Mouse (Mus musculus) thymus, postnatal 0 days (tissue): ENCODE measurements around the gene Ugt1a6b. TPM values are rescaled to one million over a fixed set of nuclear protein-coding genes. Genes with fewer than 3 reads are reported as not detected.
"Not testable (repeated sequence)": the region's sequence is repeated elsewhere in the genome, so short reads cannot be mapped to it uniquely, and the experiment has no call there.

Source experiments
- DNase-seq: peaks from one replicate; pipeline ENCODE4 v3.0.0-alpha.2; 2015; ENCODE audit warnings: low spot score
- polyA plus RNA-seq: library from polyadenylated mRNA; unstranded; fragments of >200 nt; fragmentation: Nextera tagmentation; extraction: Ambion mirVana; gene quantifications from 2 replicates; pipeline ENCODE4 v1.2.1, GENCODE M21; 2015

The Ugt1a6b gene
- polyA plus RNA-seq, 1 experiment from 2014 or later = not detected

DNA sequence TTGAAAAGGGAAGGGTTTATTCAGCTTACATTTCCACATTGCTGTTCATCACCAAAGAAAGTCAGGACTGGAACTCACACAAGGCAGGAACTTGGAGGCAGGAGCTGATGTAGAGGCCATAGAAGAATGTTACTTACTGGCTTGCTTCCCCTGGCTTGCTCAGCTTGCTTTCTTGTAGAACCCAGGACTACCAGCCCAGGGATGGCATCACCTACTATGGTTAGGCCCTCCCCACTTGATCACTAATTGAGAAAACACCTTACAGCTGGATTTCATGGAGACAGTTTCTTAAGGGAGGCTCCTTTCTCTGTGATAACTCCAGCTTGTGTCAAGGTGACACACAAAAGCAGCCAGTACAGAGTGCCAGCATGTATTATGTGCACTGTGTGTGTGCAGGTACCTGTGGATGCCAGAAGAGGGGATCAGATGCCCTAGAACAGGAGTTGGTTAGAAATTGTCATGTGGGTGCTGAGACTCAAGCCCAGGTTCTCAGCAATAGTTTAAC lies 120.0 kb downstream of the Ugt1a6b start:
- not testable (repeated sequence) for DNase-seq

DNA sequence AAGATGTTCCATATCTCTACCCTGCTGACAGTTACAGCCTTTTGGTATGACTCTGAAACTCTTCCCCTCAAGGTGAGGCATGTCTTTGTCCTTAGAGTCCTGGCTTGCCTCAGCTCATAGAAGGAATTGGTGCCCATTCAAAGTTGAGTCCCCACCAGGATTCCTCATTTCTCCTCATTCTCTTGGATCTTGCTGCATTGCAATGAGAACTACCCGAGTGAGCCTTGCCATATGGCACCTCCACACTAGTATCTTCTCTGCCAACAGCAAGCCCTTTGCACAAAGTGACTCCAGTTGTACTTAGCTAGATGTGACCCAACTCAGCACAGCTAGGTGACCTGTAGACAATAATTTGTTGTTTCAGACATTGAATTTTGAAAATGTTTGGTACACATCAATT lies 120.5 kb downstream of the Ugt1a6b start:
- no peak for DNase-seq

DNA sequence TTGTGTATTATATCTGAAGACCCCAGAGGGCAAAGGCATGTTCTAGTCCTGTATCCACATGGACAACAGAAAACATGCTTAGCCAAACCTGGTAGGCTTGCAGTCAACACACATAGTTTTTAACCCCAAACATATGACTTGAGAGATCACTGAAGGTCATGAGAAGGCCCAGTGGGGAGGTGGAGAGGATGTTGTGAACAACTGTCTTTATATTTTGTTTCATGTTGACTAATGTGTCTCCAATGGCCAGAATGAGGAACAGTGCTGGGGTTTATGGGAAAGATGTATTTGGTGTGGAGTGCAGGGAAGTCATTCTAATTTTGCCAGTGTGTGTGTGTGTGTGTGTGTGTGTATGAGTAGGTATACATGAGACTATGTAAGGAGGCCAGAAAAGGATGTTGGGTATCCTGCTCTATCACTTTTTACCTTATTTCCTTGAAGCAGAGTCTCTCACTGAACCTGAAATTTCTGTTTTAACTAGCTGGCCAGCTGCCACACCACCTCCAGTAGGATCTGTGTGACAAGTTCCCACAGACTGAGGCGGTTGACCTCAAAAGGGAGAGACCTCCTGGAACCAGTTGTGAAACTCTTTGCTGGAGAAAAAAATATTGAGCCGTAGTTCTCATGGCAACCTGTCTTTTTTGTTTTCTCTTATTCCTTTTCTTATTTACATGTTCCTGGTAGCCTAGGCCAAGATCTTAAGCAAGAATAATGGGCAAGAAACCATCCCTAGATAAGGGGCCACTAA lies 121.2 kb downstream of the Ugt1a6b start:
- no peak for DNase-seq

DNA sequence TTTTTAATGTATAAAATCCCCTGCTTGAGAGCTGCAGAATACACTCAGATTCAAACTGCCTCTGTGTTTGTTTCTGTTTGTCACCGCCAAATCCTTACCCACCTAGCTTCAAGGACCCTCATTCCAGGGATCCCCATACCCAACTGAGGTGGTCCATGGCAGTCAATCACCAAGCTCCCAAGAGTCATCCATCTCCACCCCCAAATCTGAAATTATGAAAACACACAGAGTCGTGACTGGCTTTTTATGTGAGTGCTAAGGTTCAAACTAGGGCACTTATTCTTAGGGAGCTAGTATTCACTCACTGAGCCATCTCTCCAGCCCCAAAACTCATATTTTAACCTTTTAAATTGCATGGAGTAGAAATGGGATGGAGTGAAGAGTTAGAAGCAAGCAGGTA lies 122.2 kb downstream of the Ugt1a6b start:
- not testable (repeated sequence) for DNase-seq

DNA sequence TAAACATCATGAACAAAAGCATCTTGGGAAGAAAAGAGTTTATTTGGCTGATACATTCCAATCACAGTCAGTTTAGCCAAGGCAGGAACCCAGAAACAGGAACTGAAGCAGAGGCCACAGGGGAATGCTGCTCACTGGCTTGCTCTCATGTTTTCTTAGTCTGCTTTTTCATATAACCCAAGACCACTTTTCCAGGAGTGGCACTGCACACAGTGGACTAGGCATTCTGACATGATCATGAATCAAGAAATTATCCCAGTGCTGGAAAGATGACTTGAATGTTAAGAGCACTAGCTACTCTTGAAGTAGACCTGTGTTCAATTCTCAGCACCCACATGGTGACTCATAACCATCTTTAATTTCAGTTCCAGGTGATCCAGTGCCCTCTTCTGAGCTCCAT lies 122.7 kb downstream of the Ugt1a6b start:
- no peak for DNase-seq

DNA sequence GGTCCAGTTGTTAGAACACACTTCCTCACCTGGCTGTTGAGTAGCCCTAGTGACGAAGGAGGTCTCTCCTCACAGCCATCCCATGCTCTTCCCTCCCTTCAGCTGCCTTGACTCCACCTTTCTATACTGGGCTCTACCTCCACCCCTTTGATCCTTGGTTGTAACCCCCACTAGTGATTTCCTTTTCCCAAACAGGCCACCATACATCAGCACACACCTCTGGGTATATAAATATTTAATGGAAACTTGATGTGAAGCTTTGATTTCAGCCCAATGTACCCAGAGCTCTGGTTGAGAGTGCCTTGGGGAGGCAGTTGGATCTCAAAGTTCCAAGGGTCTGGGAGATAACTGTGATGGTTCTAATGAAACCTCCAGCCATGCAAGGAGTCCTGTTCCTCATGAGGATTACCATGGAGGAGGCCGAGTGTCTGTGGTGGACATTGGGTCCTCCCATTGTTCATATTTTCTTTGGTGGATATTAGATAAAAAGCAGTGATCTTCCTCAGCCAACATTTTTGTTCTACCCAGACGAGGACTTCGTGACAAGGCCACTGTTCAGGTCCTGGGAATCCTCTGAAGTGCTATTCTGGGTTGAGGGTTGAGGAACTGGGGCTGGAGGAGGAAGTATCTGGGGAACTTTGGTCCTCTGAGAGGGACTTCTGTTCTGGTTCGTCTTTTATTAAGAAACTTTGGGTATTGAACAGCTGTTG lies 123.8 kb downstream of the Ugt1a6b start, which contains the start of gene Mroh2a:
Gene Mroh2a, plus strand, starts transcription at position 317 of the 710 bp plus-strand sequence.
- no peak for DNase-seq

DNA sequence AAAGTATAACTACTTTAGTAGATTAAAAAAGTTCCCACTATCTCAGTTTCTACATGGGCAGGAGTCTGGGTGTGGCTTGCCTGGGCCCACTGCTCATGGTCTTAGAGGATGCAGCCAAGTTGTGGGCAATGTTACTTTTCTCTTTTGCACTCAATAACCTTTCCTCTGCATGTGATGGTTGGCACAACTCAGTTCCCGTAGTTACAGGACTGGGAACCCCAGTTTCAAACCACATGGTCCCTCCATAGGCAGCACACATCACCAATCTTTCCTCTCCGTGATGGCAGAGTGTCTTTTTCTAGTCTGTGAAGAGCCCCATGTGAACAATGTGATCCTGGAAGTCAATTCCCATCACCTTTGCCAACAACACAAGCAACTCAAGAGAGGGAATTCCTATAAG lies 124.4 kb downstream of the Ugt1a6b start:
- no peak for DNase-seq

DNA sequence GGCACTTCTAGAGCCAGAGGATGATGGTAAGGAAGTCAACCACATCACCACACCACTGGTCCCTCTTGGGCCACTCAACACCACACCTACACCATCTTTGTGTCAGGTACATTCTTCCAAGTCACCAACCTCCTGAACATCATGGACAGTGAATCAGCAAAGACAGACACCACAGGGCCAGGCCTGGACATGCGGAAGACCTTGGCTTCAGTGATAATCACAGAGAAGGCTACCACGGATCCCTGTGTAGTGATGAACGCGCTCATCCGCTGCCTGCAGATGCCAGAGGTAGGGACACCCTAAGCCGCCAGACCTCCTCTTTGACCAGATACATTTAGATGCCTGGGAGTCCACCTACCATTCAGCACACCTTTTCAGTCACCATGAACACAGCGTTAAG lies 125.1 kb downstream of the Ugt1a6b start:
- DNase-seq = no peak

DNA sequence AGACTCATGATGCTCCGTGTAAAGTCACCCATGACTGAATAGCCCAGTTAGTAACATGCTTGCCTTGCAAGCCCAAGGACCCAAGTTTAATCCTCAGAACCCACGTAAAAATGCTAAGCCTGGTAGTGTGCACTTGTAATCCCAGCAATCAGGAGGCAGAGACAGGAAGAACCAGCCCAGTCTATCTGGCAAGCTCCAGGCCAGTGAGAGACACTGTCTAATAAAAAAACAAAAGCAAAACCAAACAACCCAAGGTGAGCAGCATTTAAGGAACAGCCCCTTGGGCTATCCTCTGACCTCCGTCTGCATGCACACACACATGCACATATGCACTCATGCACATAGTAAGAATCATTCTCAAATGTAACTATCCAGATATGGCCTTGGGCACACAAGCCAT lies 126.5 kb downstream of the Ugt1a6b start:
- DNase-seq = no peak

DNA sequence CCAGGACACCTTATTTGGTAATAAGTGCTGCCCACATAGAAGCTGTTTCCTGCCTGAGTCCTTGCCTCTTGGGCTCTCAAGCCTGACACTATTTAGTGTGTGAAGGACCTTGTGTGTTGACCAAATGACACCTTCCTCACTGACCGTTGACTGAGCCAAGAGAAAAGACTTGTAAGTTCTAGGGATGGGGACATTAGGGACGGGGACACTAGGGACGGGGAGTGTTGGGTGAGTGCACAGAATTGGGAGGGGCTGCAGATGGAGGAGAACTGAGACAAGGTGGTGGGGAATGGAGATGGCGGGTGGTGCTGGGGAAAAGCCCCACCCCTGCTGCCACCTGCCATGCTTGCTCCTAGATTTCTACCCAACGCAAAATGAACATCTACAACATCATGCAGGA lies 126.9 kb downstream of the Ugt1a6b start:
- no peak for DNase-seq

DNA sequence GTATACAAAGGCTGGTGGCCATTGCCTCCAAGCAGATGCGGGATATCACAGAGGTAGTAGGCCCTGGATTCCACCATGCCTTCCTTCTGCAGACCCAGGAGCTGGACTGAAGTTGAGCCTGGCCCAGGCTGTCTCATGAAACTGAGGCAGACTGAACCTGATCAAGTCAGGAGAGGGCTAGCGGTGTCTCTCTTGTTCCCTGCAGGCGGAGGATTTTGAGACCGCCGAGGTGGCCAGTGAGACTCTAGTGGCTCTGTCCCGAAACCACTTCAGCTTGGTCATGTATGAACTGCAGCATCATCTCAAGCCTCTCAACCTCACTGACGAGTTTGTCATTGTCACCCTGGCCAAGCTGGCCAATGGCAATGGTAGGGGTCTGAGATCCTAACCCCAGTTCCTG lies 127.4 kb downstream of the Ugt1a6b start:
- DNase-seq = no peak

DNA sequence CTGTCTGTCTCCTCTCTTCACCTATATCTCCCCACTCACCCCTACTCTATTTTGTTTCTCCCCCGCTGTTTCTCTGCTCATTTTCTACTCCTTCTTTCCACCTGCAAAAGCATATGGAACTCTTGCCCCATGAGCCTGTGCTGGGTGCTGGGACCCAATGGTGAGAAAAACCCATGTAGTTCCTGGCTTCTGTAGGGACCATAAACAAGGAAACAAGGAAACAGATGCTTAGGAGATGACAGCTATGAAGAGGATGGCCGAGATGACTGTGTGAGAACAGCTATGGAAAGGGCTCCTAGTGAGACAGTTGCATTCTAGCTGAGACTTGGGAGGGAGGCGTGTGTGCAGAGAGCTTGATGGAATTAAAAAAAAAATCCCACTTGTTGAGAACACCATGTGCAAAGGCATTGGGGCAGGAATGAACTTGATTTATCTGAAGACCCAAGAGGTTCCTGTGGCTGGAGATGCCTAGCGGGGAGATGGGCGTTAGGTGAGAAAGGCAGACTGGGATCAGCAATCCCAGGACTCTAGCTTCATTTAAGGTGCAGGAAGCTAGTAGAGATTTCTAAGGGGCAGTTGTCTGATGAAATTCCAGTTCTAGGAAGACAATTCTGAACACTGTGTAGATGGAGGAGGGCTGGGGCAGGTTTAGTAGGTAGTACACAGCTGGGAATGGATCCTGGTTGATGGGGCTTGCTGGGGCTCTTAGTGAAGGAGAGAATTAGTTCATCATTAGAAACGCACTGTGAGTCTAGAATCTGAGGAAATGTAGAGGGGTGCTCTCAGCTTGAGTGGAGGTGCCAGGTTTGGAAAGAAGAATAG lies 128.1 kb downstream of the Ugt1a6b start:
- no peak for DNase-seq

DNA sequence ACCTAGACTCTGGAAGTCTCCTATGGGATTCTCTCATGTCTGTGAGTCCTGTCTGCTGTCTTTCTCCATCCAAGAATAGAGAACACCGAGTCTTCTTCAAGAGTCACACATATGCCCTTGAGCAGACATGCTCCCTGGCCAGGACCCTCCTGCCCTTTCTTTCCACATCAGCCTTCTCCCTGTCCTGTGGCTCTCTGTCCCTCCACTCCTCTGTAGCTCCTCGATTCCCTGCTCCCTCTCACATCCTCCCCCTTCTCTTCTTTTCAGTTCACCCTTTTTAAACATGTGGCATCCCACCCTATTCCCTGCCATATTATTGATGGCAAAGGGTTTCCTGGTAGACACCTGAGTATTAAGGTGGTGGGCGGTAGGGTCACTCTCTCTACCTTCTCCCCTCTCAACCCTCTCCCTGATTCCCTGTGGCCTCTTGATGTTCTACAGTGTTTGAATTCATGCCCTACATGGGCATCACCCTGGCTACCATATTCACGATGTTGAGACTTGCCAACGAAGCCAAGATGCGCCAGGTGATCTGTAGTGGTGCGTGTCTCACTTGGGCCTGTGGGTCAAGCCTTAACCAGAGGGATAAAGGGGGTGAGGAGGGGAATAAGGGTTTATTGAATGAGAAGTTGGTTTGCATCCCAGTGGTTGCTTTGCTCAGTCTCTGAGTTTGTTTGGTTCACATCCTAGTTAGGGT lies 128.9 kb downstream of the Ugt1a6b start:
- no peak for DNase-seq

DNA sequence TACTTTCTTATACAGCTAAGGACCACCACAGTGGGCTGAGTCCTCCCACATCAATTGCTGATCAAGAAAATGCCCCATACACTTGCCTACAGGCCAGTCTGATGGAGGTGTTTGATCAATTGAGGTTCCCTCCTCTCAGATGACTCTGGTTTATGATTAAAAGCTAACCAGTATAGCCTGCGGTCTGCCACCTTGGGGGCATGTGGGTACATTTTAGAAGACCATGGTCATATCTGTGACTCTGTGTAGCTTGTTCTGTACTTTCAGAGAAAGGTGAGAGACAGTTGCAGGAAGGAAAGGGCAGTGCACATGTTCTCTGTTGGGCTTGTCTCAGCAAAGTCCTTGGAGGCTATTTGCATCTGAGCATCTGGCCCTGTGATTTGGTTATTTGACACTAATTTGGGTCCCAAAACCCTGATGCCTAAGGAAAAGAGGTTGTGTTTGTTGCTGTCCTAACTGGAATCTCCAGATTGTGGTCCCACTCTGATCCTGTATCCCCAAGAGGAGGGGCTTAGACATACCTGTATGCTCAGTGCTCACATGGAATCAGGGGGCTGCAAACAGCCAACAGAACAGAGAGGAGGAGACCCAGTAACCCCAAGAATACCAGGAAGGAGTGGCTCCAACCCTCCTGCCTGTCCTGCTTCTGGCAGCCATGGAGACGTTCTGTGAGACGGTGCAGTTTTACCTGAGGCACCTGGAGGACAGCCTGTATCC lies 129.8 kb downstream of the Ugt1a6b start:
- DNase-seq = no peak

DNA sequence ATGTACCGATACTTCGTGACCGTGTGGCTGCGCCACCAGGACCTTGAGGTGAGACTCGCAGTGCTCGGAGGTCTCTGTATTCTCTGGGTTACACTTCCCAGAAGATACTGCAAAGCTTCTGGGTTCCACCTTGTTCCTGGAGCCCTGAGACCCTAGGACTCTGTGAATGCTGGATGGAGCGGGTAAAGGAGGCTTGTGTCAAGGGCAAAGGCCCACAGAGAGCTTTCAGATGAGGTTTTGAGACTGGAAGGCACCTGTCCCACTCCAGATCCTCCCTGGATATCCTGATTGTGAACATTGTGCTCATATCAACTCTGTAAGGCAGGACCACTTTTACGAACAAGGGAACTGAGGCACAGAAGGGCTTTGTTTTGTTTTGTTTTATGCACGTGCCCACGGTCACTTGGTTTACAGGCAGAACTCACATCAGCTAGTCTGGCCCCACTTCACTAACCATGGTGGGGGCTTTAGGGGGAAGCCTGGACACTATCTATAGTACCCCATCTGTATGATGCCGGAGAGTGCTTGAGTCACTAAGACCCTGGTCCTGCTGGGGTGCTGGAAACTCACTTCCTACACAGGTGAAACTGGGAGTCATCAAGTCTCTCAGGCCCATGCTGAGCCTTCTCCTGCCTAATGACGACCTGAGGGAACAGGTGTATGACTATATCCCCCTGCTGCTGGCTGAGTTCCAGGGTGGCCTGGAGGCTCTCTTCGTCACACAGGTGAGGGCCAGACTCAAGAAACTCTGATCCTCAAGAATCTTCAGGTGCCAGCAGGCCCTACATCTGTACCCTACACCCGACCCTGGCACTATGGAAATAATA lies 130.6 kb downstream of the Ugt1a6b start:
- DNase-seq = no peak

DNA sequence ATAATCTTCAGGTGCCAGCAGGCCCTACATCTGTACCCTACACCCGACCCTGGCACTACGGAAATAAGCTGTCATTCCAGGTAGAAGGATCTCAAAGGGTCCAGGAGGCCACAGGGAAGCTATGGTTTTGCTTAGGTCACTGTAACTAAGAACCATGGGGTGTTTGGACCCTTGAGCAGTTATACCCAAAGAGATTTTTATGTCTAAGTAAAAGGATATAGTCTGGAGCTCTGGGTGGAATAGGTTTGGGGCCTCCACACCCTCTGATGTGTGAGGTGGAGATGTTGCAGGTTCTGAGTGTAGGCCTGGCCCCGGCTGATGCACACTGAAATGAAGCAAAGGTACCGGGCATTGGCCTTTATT lies 131.2 kb downstream of the Ugt1a6b start:
- DNase-seq = no peak

DNA sequence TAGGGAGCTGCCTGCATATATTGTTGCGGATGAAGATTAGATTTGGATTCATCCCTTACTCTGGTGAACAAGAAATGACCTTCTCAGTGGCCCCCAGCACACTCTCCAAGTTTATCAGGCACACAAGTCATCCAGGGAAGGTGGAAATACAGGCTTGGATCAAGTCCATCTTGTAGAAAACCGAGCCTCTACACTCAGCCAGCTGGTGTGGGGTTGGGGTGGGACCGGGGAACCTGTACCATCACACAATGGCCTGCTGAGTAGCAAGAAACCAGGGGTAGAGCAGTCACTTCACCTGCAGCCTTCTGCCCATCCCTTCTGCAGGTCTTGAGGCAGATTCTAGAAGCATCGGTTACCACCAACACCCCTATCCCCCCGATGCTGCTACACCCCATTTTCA lies 131.6 kb downstream of the Ugt1a6b start:
- DNase-seq = no peak

DNA sequence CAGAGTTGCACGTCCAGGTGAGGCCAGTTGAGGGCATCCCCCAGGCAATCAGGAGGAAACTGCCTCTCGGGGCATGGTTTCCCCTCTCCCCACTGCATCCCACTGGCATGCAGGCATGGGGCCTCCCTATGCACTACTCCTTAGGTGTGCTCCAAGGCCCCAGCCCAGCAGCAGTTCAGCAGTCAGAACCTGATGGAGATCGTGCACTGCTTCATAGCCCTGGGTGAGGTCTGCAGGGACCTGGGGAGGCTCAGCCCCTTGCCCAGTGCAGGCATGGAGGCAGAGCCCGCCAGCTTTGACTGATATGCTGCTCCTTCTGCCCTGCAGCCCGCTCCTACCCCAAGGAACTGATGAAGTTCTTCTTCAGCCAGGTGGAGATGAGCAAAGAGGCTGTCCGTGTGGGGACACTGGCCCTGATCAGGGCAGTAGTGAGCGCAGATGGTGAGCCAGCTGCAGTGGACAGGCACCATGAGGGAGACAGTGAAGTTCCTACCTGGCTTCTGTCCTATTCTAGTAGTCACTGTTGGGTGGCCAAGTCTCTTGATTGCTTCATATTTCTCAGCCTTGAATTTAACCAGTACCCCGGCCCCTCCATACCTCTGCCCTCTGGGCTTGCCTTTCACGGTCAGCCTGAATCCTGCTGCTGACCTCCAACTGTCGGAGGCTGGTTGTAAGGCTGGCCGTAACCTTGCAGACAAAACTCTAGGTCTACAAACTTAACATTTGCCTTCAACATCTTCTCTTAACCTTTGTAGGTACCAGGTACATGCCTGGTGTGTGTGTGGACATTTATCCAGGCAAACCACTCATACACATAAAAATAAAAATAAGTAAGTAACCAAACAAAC lies 132.2 kb downstream of the Ugt1a6b start:
- DNase-seq = no peak

DNA sequence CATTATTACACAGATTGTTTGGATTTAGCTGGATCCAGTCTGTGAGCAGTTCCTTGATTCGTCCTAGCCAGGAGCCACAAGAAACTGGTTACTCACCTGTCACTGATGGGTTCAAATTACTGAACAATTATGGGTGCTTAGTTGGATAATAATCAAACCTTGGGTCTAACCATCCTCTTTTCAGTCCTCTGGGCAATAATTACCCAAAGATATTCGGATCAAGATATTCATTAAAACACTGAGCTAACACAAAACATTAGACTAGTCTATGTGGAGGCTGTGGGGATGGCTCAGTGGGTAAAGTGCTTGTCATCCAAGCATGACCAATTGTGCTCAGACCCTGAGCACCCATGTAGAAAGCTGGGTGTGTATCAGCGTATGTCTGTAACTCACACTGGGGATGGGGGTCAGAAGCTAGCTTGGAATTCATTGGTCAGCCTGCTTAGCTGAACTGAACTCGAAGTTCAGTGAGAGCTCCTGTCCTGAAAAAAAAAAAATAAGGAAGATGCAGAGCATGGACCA lies 132.9 kb downstream of the Ugt1a6b start:
- no peak for DNase-seq
